Mouse (Mus musculus): ENCODE data around the gene Spcs3.
A peak's percentile ranks its signal among the peaks of the same experiment; 100 is the strongest.
"Not testable (repeated sequence)": the region's sequence is repeated elsewhere in the genome, so short reads cannot be mapped to it uniquely, and the experiment has no call there.

The Spcs3 gene

GRCm38 (mm10) chr8:54529382-54530296, at the start of gene Spcs3, which contains the start of gene Asb5:
Spcs3 (minus strand) TSS chr8:54529998.
Asb5 (plus strand) TSS chr8:54529580.
- peak; percentile 94 for DNase-seq (ENCODE audit: low spot score)

GRCm38 (mm10) chr8:54570618-54571609, 41.1 kb upstream of the Spcs3 start:
- DNase-seq (ENCODE audit: low spot score) = no peak

- DNase-seq (ENCODE audit: low spot score) = no peak
Measured at GRCm38 (mm10) chr8:54567168-54567567, 37.4 kb upstream of the Spcs3 start.

- DNase-seq (ENCODE audit: low spot score) = no peak
Measured at GRCm38 (mm10) chr8:54565603-54566260, 35.9 kb upstream of the Spcs3 start.

- no peak for DNase-seq (ENCODE audit: low spot score)
Measured at GRCm38 (mm10) chr8:54565181-54565580, 35.4 kb upstream of the Spcs3 start.

GRCm38 (mm10) chr8:54562137-54562536, 32.3 kb upstream of the Spcs3 start:
- DNase-seq (ENCODE audit: low spot score) = peak; percentile 5

GRCm38 (mm10) chr8:54554921-54555320, 25.1 kb upstream of the Spcs3 start:
- no peak for DNase-seq (ENCODE audit: low spot score)

GRCm38 (mm10) chr8:54550026-54550574, 20.3 kb upstream of the Spcs3 start:
- DNase-seq (ENCODE audit: low spot score) = no peak

GRCm38 (mm10) chr8:54548383-54548782, 18.6 kb upstream of the Spcs3 start:
- DNase-seq (ENCODE audit: low spot score) = no peak

GRCm38 (mm10) chr8:54541331-54541730, 11.5 kb upstream of the Spcs3 start:
- DNase-seq (ENCODE audit: low spot score) = no peak

GRCm38 (mm10) chr8:54537285-54537684, 7.5 kb upstream of the Spcs3 start:
- DNase-seq (ENCODE audit: low spot score) = no peak

- no peak for DNase-seq (ENCODE audit: low spot score)
Measured at GRCm38 (mm10) chr8:54535172-54535571, 5.4 kb upstream of the Spcs3 start.

- DNase-seq (ENCODE audit: low spot score) = no peak
Measured at GRCm38 (mm10) chr8:54528571-54528970, 1.2 kb downstream of the Spcs3 start.

- no peak for DNase-seq (ENCODE audit: low spot score)
Measured at GRCm38 (mm10) chr8:54526700-54527099, 3.1 kb downstream of the Spcs3 start.

GRCm38 (mm10) chr8:54525606-54526005, 4.2 kb downstream of the Spcs3 start:
- DNase-seq (ENCODE audit: low spot score) = no peak

GRCm38 (mm10) chr8:54520516-54520915, 9.3 kb downstream of the Spcs3 start:
- DNase-seq (ENCODE audit: low spot score) = no peak

GRCm38 (mm10) chr8:54518756-54519460, 10.9 kb downstream of the Spcs3 start:
- DNase-seq (ENCODE audit: low spot score) = no peak

- not testable (repeated sequence) for DNase-seq (ENCODE audit: low spot score)
Measured at GRCm38 (mm10) chr8:54512200-54512599, 17.6 kb downstream of the Spcs3 start.

GRCm38 (mm10) chr8:54511791-54512190, 18.0 kb downstream of the Spcs3 start:
- no peak for DNase-seq (ENCODE audit: low spot score)

- DNase-seq (ENCODE audit: low spot score) = no peak
Measured at GRCm38 (mm10) chr8:54509221-54509721, 20.5 kb downstream of the Spcs3 start.

- DNase-seq (ENCODE audit: low spot score) = no peak
Measured at GRCm38 (mm10) chr8:54508814-54509213, 21.0 kb downstream of the Spcs3 start.
